Mouse (Mus musculus): ENCODE measurements around the gene Cdk4. TPM values are rescaled to one million over a fixed set of nuclear protein-coding genes. Genes with fewer than 3 reads are reported as not detected.

Gene Cdk4
- polyA plus RNA-seq, 1 experiment from 2014 or later: 1,639 TPM

GRCm38 (mm10) chr10:127091507-127092396, 28.4 kb downstream of the Cdk4 start:
- Histone ChIP-seq H3K36me3 (peaks cover 78% of the 10 kb centered on the region), H3K27me3 (peaks cover 66% of the 10 kb centered on the region), H3K27ac (no peak overlapping the region), H3K4me3 (replicated peaks) (peak overlapping the region; percentile 22), H3K4me2 (replicated peaks) (peak overlapping the region; percentile 46), H3K9me3 (no peaks in the 10 kb centered on the region), H3K4me1 (replicated peaks) (peaks cover 31% of the 10 kb centered on the region), H3K9ac (replicated peaks) (peak overlapping the region; percentile 48)
- peak; percentile 34 for ATAC-seq
- WGBS: 7% methylated on average over 50 of the region's 51 CpGs

GRCm38 (mm10) chr10:127092742-127093141, 29.4 kb downstream of the Cdk4 start:
- Histone ChIP-seq H3K4me1 (replicated peaks) (peaks cover 31% of the 10 kb centered on the region), H3K9me3 (no peaks in the 10 kb centered on the region), H3K27me3 (peaks cover 56% of the 10 kb centered on the region), H3K9ac (replicated peaks) (no peak overlapping the region), H3K4me3 (replicated peaks) (no peak overlapping the region), H3K4me2 (replicated peaks) (no peak overlapping the region), H3K36me3 (peaks cover 78% of the 10 kb centered on the region), H3K27ac (no peak overlapping the region)
- WGBS: 52% methylated on average over 4 of the region's 4 CpGs
- no peak for ATAC-seq

DNA sequence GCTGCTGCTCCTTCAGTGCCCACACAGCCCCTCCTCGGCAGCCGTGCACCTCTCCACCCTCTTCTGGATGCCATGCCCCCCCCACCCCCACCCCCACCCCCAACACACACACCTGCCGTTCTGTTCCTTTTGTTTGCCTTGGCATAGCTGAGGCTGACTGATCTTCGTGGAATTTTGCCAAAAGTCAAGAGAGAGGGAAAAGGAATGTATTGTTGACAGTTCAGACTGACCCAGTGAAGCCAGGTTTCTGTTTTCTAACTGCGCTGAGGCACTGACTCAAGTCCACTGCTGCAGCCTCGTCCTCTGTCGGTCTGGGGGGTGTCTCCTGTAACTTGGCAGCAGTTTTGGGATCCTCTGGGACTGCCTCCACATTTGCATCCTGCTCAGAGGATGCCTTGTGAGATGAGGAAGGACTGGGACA, 31.1 kb downstream of the Cdk4 start:
- Histone ChIP-seq H3K9me3 (no peaks in the 10 kb centered on the region), H3K36me3 (peaks cover 81% of the 10 kb centered on the region), H3K4me1 (replicated peaks) (peaks cover 31% of the 10 kb centered on the region), H3K27me3 (peaks cover 40% of the 10 kb centered on the region), H3K9ac (replicated peaks) (no peak overlapping the region), H3K27ac (peak overlapping the region; percentile 44; the same call in 1 of the 2 replicates), H3K4me2 (replicated peaks) (no peak overlapping the region), H3K4me3 (replicated peaks) (no peak overlapping the region)
- WGBS: 47% methylated on average over 7 of the region's 7 CpGs
- ATAC-seq: no peak

DNA sequence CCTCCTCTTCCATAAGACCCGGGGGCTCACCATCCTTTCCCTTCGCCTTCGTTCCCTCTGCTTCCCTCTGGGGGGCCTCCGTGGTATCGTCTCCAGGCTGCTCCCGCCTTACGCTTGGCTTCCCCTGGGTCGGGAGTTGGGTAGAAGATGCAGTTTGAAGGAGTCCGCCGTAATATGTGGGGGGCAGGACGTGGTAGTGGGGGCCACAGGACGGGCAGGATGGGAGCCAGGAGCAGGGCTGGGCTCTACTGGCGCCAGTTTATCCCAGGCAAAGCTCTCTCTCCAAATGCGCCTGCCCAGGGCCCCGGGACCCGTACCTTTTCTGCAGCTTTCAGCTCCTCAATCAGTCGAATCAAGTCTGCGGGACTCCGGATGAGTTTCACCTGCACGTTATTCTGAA, 35.2 kb downstream of the Cdk4 start:
- H3K36me3 ChIP-seq: peaks cover 70% of the 10 kb centered on the region

DNA sequence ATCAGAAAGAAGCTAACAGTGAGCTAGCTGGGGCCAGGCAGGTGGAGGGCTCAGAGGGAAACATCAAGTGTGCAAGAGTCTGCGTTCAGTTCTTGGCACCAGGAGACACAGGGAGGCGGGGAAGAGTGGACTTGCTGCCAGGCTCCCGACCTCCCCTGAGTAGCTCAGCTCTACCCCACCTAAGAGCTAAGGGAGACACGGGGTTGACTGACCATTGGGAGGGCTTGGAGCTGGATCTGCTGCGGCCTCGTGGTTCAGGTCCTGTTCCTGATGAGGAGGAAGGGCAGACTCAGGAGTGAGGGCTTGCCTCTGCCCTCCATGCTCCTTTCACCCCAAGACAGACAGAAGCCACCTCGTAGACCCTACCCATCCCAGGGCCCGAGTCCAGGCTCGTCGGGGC, 35.9 kb downstream of the Cdk4 start:
- peaks cover 8% of the 10 kb centered on the region; the same call in 1 of the 2 replicates for H3K4me1 ChIP-seq (replicated peaks)
- H3K4me2 ChIP-seq (replicated peaks): no peak overlapping the region
- no peaks in the 10 kb centered on the region for H3K27me3 ChIP-seq
- no peak overlapping the region for H3K9ac ChIP-seq (replicated peaks)
- peaks cover 67% of the 10 kb centered on the region for H3K36me3 ChIP-seq
- ATAC-seq: no peak
- WGBS: 90% methylated on average over 10 of the region's 10 CpGs
- H3K27ac ChIP-seq: no peak overlapping the region
- no peaks in the 10 kb centered on the region for H3K9me3 ChIP-seq
- H3K4me3 ChIP-seq (replicated peaks): no peak overlapping the region

More for the DNA sequence above, 35.2 kb downstream of the Cdk4 start:
- H3K27ac ChIP-seq: no peak overlapping the region
- no peaks in the 10 kb centered on the region for H3K27me3 ChIP-seq
- H3K4me2 ChIP-seq (replicated peaks): no peak overlapping the region
- H3K9ac ChIP-seq (replicated peaks): no peak overlapping the region
- H3K4me1 ChIP-seq (replicated peaks): peaks cover 11% of the 10 kb centered on the region; the same call in 1 of the 2 replicates
- H3K9me3 ChIP-seq: no peaks in the 10 kb centered on the region
- whole genome bisulfite sequencing: 80% methylated on average over 20 of the region's 20 CpGs
- ATAC-seq: no peak
- no peak overlapping the region for H3K4me3 ChIP-seq (replicated peaks)

DNA sequence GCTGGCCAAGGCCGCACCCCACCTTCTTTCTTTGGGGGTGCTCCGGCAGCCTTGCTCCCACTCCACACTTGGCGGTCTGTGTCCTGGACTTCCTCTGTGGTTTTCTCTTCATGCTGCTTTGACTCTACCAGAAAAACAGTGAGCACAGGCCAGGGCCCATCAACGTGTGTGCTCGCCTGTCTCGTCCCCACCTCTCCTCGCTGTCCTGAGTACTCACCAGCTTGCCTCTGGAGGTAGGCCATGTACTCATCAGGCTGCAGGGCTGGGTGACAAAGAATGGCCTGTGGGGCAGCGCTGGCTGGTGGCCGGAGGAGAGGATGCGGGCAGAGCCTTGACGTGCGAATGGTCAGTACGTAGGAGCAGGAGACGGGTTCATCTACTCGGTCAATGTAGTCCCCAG, 36.5 kb downstream of the Cdk4 start:
- H3K4me3 ChIP-seq (replicated peaks): no peak overlapping the region
- ATAC-seq: no peak
- peaks cover 1% of the 10 kb centered on the region; the same call in 1 of the 2 replicates for H3K4me1 ChIP-seq (replicated peaks)
- no peaks in the 10 kb centered on the region for H3K9me3 ChIP-seq
- H3K9ac ChIP-seq (replicated peaks): no peak overlapping the region
- H3K27me3 ChIP-seq: no peaks in the 10 kb centered on the region
- no peak overlapping the region for H3K4me2 ChIP-seq (replicated peaks)
- no peak overlapping the region for H3K27ac ChIP-seq
- 93% methylated on average over 14 of the region's 15 CpGs for WGBS
- peaks cover 73% of the 10 kb centered on the region for H3K36me3 ChIP-seq

- no peak for ATAC-seq
- H3K9me3 ChIP-seq: no peaks in the 10 kb centered on the region
Measured at GRCm38 (mm10) chr10:127100414-127100813, 37.1 kb downstream of the Cdk4 start.

DNA sequence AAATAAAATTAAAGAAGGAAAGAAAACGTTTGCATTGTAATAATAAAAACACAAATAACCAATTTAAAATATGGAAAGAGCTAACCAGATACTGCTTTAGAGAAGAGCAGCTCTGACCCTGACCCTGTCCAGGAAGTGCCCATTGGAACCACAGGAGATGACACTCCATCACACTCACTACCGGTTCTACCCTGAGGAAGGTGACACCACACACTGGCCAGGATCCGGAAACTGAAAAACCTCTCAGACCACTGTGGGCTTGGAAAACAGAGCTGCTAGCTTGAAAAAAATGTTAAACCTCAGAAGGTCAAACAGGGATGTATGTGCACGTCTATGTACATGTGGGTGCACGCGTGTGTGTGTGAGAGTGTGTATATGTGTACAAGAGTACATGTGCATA, 37.8 kb downstream of the Cdk4 start:
- ATAC-seq: no peak
- no peaks in the 10 kb centered on the region for H3K9me3 ChIP-seq
- no peak overlapping the region for H3K9ac ChIP-seq (replicated peaks)
- no peak overlapping the region for H3K27ac ChIP-seq
- H3K4me3 ChIP-seq (replicated peaks): no peak overlapping the region
- peaks cover 71% of the 10 kb centered on the region for H3K36me3 ChIP-seq
- no peaks in the 10 kb centered on the region for H3K27me3 ChIP-seq
- no peak overlapping the region for H3K4me2 ChIP-seq (replicated peaks)
- no peaks in the 10 kb centered on the region for H3K4me1 ChIP-seq (replicated peaks)
- 88% methylated on average over 6 of the region's 6 CpGs for WGBS

More at GRCm38 (mm10) chr10:127100414-127100813, 37.1 kb downstream of the Cdk4 start:
- no peak overlapping the region for H3K9ac ChIP-seq (replicated peaks)
- no peak overlapping the region for H3K4me3 ChIP-seq (replicated peaks)
- no peaks in the 10 kb centered on the region for H3K27me3 ChIP-seq
- peaks cover 73% of the 10 kb centered on the region for H3K36me3 ChIP-seq
- 88% methylated on average over 8 of the region's 8 CpGs for WGBS
- no peak overlapping the region for H3K27ac ChIP-seq
- H3K4me1 ChIP-seq (replicated peaks): no peaks in the 10 kb centered on the region
- H3K4me2 ChIP-seq (replicated peaks): no peak overlapping the region

DNA sequence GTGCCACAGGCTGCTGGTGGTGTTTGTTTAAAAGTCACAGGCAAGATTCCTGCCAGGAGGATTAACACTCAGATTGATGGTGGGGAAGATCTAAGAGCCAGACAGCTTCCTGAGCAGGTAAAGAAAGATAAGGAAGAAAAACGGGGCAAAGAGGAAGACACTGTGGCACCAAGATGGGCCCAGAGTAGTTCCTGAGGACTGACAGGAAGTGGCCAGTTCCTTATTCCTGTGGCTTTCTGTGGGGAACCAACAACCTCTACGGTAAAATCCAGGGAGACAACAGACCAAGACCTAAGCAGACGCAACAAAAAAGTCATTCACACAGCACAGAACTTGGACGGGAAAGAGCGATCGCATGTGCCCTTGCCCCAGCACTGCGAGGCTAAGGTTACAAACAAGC, 40.3 kb downstream of the Cdk4 start:
- no peaks in the 10 kb centered on the region for H3K4me1 ChIP-seq (replicated peaks)
- WGBS: 91% methylated on average over 7 of the region's 7 CpGs
- no peak for ATAC-seq
- H3K9ac ChIP-seq (replicated peaks): no peak overlapping the region
- H3K27me3 ChIP-seq: no peaks in the 10 kb centered on the region
- no peak overlapping the region for H3K4me2 ChIP-seq (replicated peaks)
- H3K4me3 ChIP-seq (replicated peaks): no peak overlapping the region
- H3K36me3 ChIP-seq: peaks cover 60% of the 10 kb centered on the region
- H3K9me3 ChIP-seq: no peaks in the 10 kb centered on the region
- no peak overlapping the region for H3K27ac ChIP-seq

DNA sequence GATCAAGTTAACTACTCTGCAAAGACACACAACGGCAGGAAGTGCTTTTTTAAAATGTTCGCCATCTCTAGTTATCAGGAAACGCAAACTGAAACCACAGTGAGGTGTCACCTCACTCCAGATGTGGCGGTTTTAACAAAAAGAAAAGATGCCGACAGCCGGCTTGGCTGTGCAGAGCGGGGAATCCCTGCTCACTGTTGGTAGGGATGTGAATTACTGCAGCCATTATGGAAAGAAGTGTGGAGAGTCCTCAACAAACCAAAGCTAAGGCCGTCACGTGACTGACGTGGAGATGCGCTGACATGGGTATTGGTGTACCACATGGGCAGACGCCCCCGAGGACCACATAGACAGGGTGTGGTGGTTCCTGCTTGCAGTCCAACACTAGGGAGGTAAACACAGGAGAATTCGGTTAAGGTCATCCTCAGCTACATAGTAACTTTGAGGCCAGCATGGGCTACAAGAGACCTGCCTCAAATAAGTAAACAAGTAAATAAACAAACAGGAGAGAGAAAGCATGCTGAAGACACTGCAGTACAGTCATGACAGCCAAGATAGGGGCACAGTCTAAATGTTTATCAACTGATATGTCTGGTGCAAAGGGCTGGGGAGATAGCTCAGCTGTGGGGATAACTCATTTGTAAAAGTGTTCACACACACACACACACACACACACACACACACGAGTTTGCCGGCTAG, 44.4 kb downstream of the Cdk4 start:
- Histone ChIP-seq H3K9me3 (no peaks in the 10 kb centered on the region), H3K27me3 (no peaks in the 10 kb centered on the region), H3K4me1 (replicated peaks) (no peaks in the 10 kb centered on the region), H3K36me3 (peaks cover 60% of the 10 kb centered on the region), H3K27ac (no peak overlapping the region), H3K4me2 (replicated peaks) (no peak overlapping the region), H3K9ac (replicated peaks) (no peak overlapping the region), H3K4me3 (replicated peaks) (no peak overlapping the region)
- WGBS: 90% methylated on average over 16 of the region's 16 CpGs
- ATAC-seq: no peak

DNA sequence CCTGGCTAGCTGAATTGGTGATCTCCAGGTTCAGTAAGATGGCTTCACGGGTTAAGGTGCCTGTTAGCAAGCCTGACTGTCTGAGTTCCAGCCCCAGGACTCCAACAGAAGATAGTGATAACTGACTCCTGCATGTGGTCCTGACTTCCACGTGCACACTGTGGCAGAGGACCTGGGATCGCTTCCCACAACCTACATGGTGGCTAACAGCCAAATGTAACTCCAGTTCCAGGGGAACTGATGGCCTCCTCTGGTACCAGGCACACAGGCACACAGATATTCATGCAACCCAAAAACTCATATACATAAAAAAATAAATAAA, 44.9 kb downstream of the Cdk4 start:
- Histone ChIP-seq H3K9ac (replicated peaks) (no peak overlapping the region), H3K4me3 (replicated peaks) (no peak overlapping the region), H3K36me3 (peaks cover 64% of the 10 kb centered on the region), H3K9me3 (no peaks in the 10 kb centered on the region), H3K4me1 (replicated peaks) (no peaks in the 10 kb centered on the region), H3K27me3 (no peaks in the 10 kb centered on the region), H3K4me2 (replicated peaks) (no peak overlapping the region), H3K27ac (no peak overlapping the region)
- ATAC-seq: no peak
- 91% methylated on average over 3 of the region's 3 CpGs for WGBS

Data from midbrain, embryonic 13.5 days (tissue).